Mouse (Mus musculus): Measurements from ENCODE around the gene Vmn2r7. TPM values are rescaled to one million over a fixed set of nuclear protein-coding genes. Genes with fewer than 3 reads are reported as not detected.
"Not testable (repeated sequence)": the region's sequence is repeated elsewhere in the genome, so short reads cannot be mapped to it uniquely, and the experiment has no call there.

The Vmn2r7 gene
- polyA plus RNA-seq (2015; fragmentation: Nextera tagmentation; extraction: Ambion mirVana): not detected in 2 replicates

DNA sequence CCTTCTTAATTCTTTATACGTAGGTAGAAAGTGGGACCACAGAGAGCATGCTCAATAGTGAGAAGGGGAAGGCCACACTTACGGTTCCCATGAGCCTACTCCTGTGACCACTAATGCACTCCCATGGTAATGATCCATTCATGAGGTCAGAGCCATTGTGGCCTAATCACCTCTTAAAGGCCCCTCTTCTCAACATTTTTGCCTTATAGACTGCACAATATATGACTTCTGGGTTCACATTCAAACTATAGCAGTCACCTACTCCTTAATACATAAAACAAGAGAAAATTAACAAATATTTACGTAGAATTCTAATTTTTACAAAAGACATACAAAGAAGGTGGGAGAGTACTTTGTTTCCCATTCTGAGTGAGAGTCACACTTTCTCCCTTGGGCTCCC is at the start of gene Vmn2r7:
TSS of gene Vmn2r7 (minus strand) at position 101 of the 400 bp plus-strand sequence.
- not testable (repeated sequence) for ATAC-seq (replicated peaks; ENCODE audit: insufficient number of reproducible peaks, insufficient read depth, low FRiP score, low read depth); H3K9me3 ChIP-seq (replicated peaks); H3K4me2 ChIP-seq; H3K4me3 ChIP-seq; H3K27ac ChIP-seq; H3K36me3 ChIP-seq; H3K4me1 ChIP-seq (replicated peaks); H3K9ac ChIP-seq; H3K27me3 ChIP-seq
- WGBS: 78% methylated on average over 3 of the region's 3 CpGs

DNA sequence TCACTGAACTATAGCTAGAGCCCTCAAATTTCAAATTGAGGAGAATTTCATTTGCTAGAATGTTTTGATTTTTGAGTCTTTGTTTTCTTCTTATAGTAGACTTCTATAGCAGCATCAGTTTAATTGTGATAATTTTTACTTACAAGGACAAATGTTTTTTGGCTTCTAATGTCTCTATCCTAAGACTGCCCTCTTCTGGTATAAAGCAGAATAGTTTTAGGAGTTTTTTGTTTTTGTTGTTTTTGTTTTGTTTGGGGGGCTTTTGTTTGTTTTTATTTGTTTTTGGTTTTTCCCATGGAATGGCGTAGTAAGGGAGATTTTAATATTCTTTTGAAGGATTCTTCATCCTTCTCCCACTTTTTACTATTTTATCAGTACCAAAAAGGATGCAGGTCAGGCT is 45.2 kb upstream of the Vmn2r7 start:
- no peak overlapping the region for H3K9ac ChIP-seq
- 53% methylated on average over 1 of the region's 1 CpGs for WGBS
- H3K36me3 ChIP-seq: no peaks in the 10 kb centered on the region
- H3K4me1 ChIP-seq (replicated peaks): no peaks in the 10 kb centered on the region
- H3K4me2 ChIP-seq: no peak overlapping the region
- no peaks in the 10 kb centered on the region for H3K9me3 ChIP-seq (replicated peaks)
- no peak overlapping the region for H3K27ac ChIP-seq
- H3K27me3 ChIP-seq: no peaks in the 10 kb centered on the region
- no peak overlapping the region for H3K4me3 ChIP-seq
- ATAC-seq (replicated peaks; ENCODE audit: insufficient number of reproducible peaks, insufficient read depth, low FRiP score, low read depth): no peak

DNA sequence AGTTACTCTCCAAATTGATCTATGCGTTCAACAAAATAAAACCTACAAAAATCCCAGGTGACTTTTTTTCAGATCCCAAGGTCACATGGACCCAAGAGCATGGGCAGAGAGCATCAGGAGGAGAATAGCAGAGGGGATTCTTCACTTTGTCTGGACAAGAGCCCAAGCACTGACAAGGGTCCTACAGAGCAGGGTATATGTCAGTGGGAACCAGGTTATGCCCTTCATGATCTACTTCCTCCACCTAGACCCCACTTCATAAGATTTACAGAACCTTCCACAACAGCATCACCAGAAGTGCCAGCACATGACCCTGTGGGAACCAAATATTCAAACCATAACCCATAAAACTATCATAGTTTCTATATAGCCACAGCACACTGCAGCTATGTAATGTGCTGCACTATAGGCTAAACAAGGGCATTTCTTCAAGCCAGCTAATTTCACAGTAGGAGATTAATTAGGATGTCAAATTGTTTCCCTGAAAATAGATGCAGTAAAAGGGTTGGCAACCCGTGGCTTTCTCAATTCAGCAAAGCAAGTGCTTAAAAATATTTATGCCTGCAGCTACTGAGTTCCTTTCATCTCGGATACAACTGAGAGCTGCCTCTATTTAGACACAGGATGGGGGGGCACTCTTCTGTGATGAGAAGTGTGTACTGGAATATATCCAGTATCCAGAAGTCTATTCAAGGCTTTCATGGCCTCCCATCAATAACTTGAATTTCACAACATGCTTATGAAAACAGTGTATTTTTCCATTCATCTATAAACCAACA is 33.8 kb upstream of the Vmn2r7 start:
- H3K9ac ChIP-seq: no peak overlapping the region
- H3K4me2 ChIP-seq: no peak overlapping the region
- H3K27ac ChIP-seq: no peak overlapping the region
- no peak for ATAC-seq (replicated peaks; ENCODE audit: insufficient number of reproducible peaks, insufficient read depth, low FRiP score, low read depth)
- no peaks in the 10 kb centered on the region for H3K9me3 ChIP-seq (replicated peaks)
- 63% methylated on average over 3 of the region's 3 CpGs for WGBS
- H3K36me3 ChIP-seq: no peaks in the 10 kb centered on the region
- no peak overlapping the region for H3K4me3 ChIP-seq
- H3K27me3 ChIP-seq: no peaks in the 10 kb centered on the region
- H3K4me1 ChIP-seq (replicated peaks): no peaks in the 10 kb centered on the region

DNA sequence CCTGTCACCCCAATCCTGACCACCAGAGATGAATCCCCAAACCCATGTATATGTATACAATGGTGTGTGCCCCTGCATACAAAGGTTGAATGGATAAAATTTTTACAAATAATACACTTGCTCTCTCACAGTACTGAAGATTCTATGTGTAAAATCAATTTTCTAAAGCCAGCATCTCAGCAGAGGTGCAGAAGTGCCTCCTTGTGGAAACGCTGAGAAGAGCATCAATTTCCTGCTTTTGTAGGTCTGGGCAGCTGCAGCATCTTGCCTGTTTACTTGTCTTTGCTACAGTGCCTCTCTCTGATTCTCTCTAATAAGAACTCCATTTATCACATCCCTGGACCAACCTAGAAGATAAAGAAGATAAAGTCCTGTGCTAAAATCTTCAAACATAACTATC is 32.1 kb upstream of the Vmn2r7 start:
- Histone ChIP-seq H3K4me3 (no peak overlapping the region), H3K27ac (no peak overlapping the region), H3K9ac (no peak overlapping the region), H3K4me2 (no peak overlapping the region), H3K27me3 (no peaks in the 10 kb centered on the region), H3K4me1 (replicated peaks) (no peaks in the 10 kb centered on the region), H3K9me3 (replicated peaks) (no peaks in the 10 kb centered on the region), H3K36me3 (no peaks in the 10 kb centered on the region)
- no peak for ATAC-seq (replicated peaks; ENCODE audit: insufficient number of reproducible peaks, insufficient read depth, low FRiP score, low read depth)
- WGBS: 63% methylated on average over 1 of the region's 1 CpGs

DNA sequence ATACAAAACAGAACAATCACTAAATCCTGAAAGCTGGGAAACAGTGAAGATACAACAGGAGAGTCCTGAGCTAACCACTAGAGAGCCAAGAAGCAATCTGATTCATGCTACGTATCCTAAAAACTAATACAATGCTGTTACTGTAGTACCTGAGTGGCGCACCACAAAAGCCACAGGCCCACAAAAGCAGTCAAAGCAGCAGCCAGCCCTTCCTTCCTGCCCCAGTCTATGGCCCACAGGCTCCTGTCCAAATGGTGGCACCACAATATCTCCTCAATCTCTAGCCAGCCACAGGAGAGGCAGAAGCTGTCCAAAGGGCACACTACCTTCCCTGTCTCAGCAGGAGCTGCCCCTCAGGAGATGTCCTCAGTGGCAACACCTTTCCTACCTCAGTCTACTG is 1.7 kb downstream of the Vmn2r7 start:
- no peaks in the 10 kb centered on the region for H3K36me3 ChIP-seq
- no peaks in the 10 kb centered on the region for H3K4me1 ChIP-seq (replicated peaks)
- no peaks in the 10 kb centered on the region for H3K27me3 ChIP-seq
- no peak overlapping the region for H3K4me2 ChIP-seq
- no peak for ATAC-seq (replicated peaks; ENCODE audit: insufficient number of reproducible peaks, insufficient read depth, low FRiP score, low read depth)
- H3K9ac ChIP-seq: no peak overlapping the region
- 75% methylated on average over 2 of the region's 2 CpGs for WGBS
- H3K4me3 ChIP-seq: no peak overlapping the region
- H3K27ac ChIP-seq: no peak overlapping the region
- H3K9me3 ChIP-seq (replicated peaks): no peaks in the 10 kb centered on the region

DNA sequence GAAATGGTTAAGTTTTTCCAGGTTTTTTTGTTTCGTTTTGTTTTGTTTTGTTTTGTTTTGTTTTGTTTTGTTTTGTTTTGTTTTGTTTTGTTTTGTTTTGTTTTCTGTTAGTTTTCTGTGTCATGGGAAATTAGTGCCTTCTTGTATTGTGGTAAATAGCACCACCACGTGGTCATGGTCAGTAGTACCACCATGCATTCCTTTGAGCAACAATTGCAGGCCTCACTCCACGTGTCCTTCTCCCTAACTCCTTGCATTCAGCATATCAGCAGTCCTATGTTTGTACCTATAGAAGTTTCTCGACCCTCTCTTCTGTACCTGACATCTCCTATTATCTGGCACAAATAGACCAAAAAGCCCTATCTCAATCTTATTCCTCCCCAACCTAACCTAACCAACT is 2.3 kb downstream of the Vmn2r7 start:
- H3K27me3 ChIP-seq: no peaks in the 10 kb centered on the region
- ATAC-seq (replicated peaks; ENCODE audit: insufficient number of reproducible peaks, insufficient read depth, low FRiP score, low read depth): no peak
- H3K9ac ChIP-seq: no peak overlapping the region
- no peaks in the 10 kb centered on the region for H3K9me3 ChIP-seq (replicated peaks)
- 6% methylated on average over 4 of the region's 4 CpGs for WGBS
- no peak overlapping the region for H3K4me3 ChIP-seq
- H3K4me1 ChIP-seq (replicated peaks): no peaks in the 10 kb centered on the region
- no peak overlapping the region for H3K27ac ChIP-seq
- no peaks in the 10 kb centered on the region for H3K36me3 ChIP-seq
- no peak overlapping the region for H3K4me2 ChIP-seq

DNA sequence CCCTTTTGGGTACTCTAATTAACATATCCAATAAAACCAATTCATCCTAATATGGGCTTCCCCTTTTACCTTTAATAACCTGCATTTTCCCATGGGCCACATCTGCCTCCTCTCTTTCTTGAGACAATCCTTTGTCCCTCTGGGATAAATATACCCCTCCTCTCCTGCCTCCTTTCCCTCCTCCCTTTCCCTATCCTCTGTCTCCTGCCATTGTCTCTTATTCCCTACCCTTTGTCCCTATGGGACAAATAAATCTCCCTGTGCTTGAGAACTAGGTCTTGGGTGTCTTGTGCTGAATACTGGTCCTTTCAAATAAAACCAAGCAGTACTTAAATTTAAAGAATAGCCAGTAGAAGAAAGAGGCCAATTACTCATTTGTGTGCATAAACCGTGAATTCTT is 13.4 kb downstream of the Vmn2r7 start:
- H3K9me3 ChIP-seq (replicated peaks): no peaks in the 10 kb centered on the region
- 79% methylated on average over 1 of the region's 1 CpGs for WGBS
- no peaks in the 10 kb centered on the region for H3K36me3 ChIP-seq
- no peak overlapping the region for H3K4me2 ChIP-seq
- no peaks in the 10 kb centered on the region for H3K4me1 ChIP-seq (replicated peaks)
- H3K4me3 ChIP-seq: no peak overlapping the region
- ATAC-seq (replicated peaks; ENCODE audit: insufficient number of reproducible peaks, insufficient read depth, low FRiP score, low read depth): no peak
- H3K27ac ChIP-seq: no peak overlapping the region
- no peak overlapping the region for H3K9ac ChIP-seq
- no peaks in the 10 kb centered on the region for H3K27me3 ChIP-seq

DNA sequence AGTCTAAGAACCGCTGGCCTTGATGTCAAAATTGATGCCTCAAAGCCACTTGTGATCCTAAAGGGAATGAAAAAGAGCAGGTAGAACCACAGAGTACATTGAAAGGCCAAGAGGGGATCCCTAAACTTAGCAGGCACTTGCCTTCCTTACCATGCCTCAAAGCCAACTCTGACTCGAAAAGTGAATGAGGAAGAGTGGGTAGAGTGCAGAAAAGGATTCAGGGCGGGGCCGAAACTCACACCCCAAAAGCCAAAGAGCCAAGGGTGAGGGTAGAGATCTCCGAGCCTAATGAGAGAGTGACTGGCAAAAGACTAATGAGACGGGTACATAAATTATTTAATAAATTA is 53.3 kb downstream of the Vmn2r7 start:
- H3K9ac ChIP-seq: no peak overlapping the region
- no peaks in the 10 kb centered on the region for H3K4me1 ChIP-seq (replicated peaks)
- WGBS: 45% methylated on average over 6 of the region's 6 CpGs
- H3K9me3 ChIP-seq (replicated peaks): no peaks in the 10 kb centered on the region
- H3K36me3 ChIP-seq: no peaks in the 10 kb centered on the region
- no peak overlapping the region for H3K4me2 ChIP-seq
- no peak overlapping the region for H3K27ac ChIP-seq
- no peak overlapping the region for H3K4me3 ChIP-seq
- ATAC-seq (replicated peaks; ENCODE audit: insufficient number of reproducible peaks, insufficient read depth, low FRiP score, low read depth): no peak
- H3K27me3 ChIP-seq: no peaks in the 10 kb centered on the region

DNA sequence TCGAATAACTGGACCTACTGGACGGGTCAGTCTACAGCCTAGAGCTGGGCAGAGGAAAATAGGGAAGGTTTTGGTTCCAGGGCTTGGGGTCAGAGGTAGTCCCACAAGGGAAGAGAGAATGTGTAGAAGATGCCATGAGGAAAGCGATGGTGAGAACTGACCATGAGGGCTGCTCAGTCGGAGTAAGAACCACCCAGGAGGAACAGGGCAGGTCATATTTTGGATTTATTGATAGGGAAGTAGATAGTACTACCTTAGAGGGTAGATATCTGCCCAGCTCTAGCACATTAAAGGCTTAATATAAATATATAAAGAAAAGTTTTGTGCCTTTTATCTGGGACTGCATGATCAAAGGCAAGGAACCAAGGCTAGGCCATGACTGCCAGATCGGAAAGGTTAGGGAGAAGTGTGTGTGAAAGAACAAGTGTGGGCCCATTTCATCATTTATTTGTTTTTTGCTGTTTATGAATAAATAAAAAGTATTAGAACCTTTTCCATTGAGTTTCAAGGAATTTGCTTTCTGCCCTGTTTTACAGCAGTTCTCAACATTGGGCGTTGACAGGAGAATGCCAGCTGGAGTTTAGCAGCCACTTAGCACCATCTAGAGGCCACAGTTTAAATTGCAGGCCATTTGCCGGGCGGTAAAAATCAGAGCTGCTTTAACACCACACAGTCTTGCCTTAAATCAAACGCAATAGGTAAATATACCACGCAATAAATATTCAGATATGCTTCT is 53.9 kb downstream of the Vmn2r7 start:
- H3K9me3 ChIP-seq (replicated peaks): no peaks in the 10 kb centered on the region
- 50% methylated on average over 10 of the region's 10 CpGs for WGBS
- H3K36me3 ChIP-seq: no peaks in the 10 kb centered on the region
- no peak overlapping the region for H3K9ac ChIP-seq
- ATAC-seq (replicated peaks; ENCODE audit: insufficient number of reproducible peaks, insufficient read depth, low FRiP score, low read depth): no peak
- no peak overlapping the region for H3K27ac ChIP-seq
- no peaks in the 10 kb centered on the region for H3K27me3 ChIP-seq
- H3K4me3 ChIP-seq: no peak overlapping the region
- no peak overlapping the region for H3K4me2 ChIP-seq
- no peaks in the 10 kb centered on the region for H3K4me1 ChIP-seq (replicated peaks)

DNA sequence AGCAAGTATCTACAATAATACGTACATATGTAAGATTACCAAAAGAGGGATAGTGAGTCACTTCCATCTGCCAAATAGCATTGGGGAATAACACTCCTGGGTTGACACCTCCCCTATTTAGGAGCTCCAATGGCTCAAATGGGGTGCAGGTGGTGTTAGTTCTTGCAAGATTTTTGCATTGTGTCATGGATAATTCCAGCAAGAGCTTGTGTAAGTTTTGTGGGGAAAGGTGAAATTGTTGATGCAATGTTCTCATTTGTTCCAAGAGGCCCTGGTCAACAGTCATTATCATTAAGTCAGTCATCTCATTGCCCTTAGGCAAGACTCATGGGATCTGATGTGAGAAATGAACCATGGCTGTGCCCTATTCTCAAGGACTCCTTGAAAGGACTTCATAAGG is 61.7 kb downstream of the Vmn2r7 start:
- Histone ChIP-seq H3K4me2 (no peak overlapping the region), H3K9ac (no peak overlapping the region), H3K27ac (no peak overlapping the region), H3K9me3 (replicated peaks) (no peaks in the 10 kb centered on the region), H3K4me3 (no peak overlapping the region), H3K4me1 (replicated peaks) (no peaks in the 10 kb centered on the region), H3K36me3 (no peaks in the 10 kb centered on the region), H3K27me3 (no peaks in the 10 kb centered on the region)
- ATAC-seq (replicated peaks; ENCODE audit: insufficient number of reproducible peaks, insufficient read depth, low FRiP score, low read depth): no peak
- 93% methylated on average over 1 of the region's 1 CpGs for WGBS

DNA sequence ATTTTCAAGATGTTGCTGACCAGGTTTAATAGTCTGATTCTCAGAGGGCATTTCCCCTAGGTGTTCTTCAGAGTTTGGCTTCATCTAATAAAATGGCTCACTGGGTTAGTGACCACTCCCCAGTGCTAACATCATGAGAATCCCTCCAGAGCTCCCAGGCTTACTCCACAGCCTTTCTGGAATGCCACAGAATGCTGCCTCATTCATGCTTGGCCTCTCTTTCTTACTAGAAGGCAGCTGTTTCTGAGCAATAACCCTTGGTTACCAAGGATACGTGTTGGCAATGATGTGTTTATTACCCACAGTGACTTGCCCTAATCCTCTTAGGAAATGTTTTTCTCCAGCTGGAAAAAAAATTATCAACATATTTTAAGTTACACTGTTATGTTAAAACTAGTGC is 72.4 kb downstream of the Vmn2r7 start:
- H3K4me2 ChIP-seq: no peak overlapping the region
- no peaks in the 10 kb centered on the region for H3K9me3 ChIP-seq (replicated peaks)
- H3K4me3 ChIP-seq: no peak overlapping the region
- H3K9ac ChIP-seq: no peak overlapping the region
- ATAC-seq (replicated peaks; ENCODE audit: insufficient number of reproducible peaks, insufficient read depth, low FRiP score, low read depth): no peak
- WGBS: 80% methylated on average over 1 of the region's 1 CpGs
- H3K27me3 ChIP-seq: no peaks in the 10 kb centered on the region
- no peaks in the 10 kb centered on the region for H3K36me3 ChIP-seq
- no peaks in the 10 kb centered on the region for H3K4me1 ChIP-seq (replicated peaks)
- no peak overlapping the region for H3K27ac ChIP-seq

DNA sequence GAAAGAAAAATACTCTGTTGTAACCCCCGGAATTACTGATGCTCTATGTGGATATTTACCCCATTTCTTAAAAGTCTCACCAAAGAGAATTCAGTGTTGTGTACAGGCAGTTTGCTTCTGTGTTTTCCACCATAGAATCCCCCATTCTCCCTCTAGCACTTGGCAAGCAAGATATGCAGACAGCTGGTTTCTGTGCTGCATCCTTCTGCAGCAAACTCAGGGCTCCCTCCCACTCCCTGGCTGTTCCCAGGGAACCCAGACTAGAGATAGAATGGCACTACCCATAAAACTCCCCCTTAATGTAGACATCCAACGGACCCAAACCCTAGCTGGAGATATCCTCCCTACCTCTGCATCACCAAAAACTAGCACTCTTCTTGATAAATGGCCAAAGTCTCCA is 88.4 kb downstream of the Vmn2r7 start:
- Histone ChIP-seq H3K36me3 (no peaks in the 10 kb centered on the region), H3K4me2 (no peak overlapping the region), H3K27ac (no peak overlapping the region), H3K27me3 (no peaks in the 10 kb centered on the region), H3K4me1 (replicated peaks) (no peaks in the 10 kb centered on the region), H3K9ac (no peak overlapping the region), H3K4me3 (no peak overlapping the region), H3K9me3 (replicated peaks) (0 out of 2 replicates have a peak, but pooled peaks cover 5% of the 10 kb centered on the region)
- ATAC-seq (replicated peaks; ENCODE audit: insufficient number of reproducible peaks, insufficient read depth, low FRiP score, low read depth): no peak
- 63% methylated on average over 2 of the region's 2 CpGs for WGBS
